Mouse (Mus musculus): Measurements from ENCODE around the gene Dnmt1. TPM values are rescaled to one million over a fixed set of nuclear protein-coding genes. Genes with fewer than 3 reads are reported as not detected.

The Dnmt1 gene
- polyA plus RNA-seq, 1 experiment = 45.0 TPM

GRCm38 (mm10) chr9:20898511-20899073 is 61.1 kb downstream of the Dnmt1 start, which contains the start of gene Eif3g:
Gene Eif3g, minus strand, starts transcription at chr9:20898623.
- TF ChIP-seq POLR2A (IDR thresholded peaks at IDR 0.05; ENCODE audit: borderline replicate concordance, insufficient read depth, low read length) = peak; percentile 65; the same call in 1 of the 2 replicates
- peak; percentile 90 for TF ChIP-seq CTCF (IDR thresholded peaks at IDR 0.05; ENCODE audit: borderline replicate concordance, insufficient read depth, low read depth, low read length)
- Histone ChIP-seq H3K27ac (ENCODE audit: insufficient read depth, low read length) (no peak within 1 kb of the TSS), H3K4me1 (ENCODE audit: control insufficient read depth, insufficient read depth, low read length) (peaks cover 8% of the 10 kb centered on the region), H3K4me3 (replicated peaks; ENCODE audit: insufficient read depth, low read depth, low read length) (peak within 1 kb of the TSS; percentile 78), H3K27me3 (ENCODE audit: control insufficient read depth, insufficient read depth, low read length) (no peaks in the 10 kb centered on the region)
- WGBS = 2% methylated on average over 34 of the region's 34 CpGs
- DNase-seq = peak; percentile 82 to 86

- no peak for TF ChIP-seq POLR2A (IDR thresholded peaks at IDR 0.05; ENCODE audit: borderline replicate concordance, insufficient read depth, low read length)
- no peak for TF ChIP-seq CTCF (IDR thresholded peaks at IDR 0.05; ENCODE audit: borderline replicate concordance, insufficient read depth, low read depth, low read length)
- WGBS = 5% methylated on average over 37 of the region's 39 CpGs
- Histone ChIP-seq H3K27me3 (ENCODE audit: control insufficient read depth, insufficient read depth, low read length) (no peaks in the 10 kb centered on the region), H3K4me3 (replicated peaks; ENCODE audit: insufficient read depth, low read depth, low read length) (peak overlapping the region; percentile 78), H3K4me1 (ENCODE audit: control insufficient read depth, insufficient read depth, low read length) (peaks cover 8% of the 10 kb centered on the region), H3K27ac (ENCODE audit: insufficient read depth, low read length) (no peak overlapping the region)
- no peak for DNase-seq
Observed at GRCm38 (mm10) chr9:20897736-20898510, 61.8 kb downstream of the Dnmt1 start.

GRCm38 (mm10) chr9:20895382-20895781 is 64.3 kb downstream of the Dnmt1 start:
- 93% methylated on average over 9 of the region's 9 CpGs for WGBS

GRCm38 (mm10) chr9:20894629-20895028 is 65.1 kb downstream of the Dnmt1 start:
- no peak overlapping the region for H3K4me3 ChIP-seq (replicated peaks; ENCODE audit: insufficient read depth, low read depth, low read length)
- no peaks in the 10 kb centered on the region for H3K27me3 ChIP-seq (ENCODE audit: control insufficient read depth, insufficient read depth, low read length)
- TF ChIP-seq POLR2A (IDR thresholded peaks at IDR 0.05; ENCODE audit: borderline replicate concordance, insufficient read depth, low read length) = no peak
- DNase-seq = no peak
- 89% methylated on average over 15 of the region's 15 CpGs for WGBS
- no peak overlapping the region for H3K27ac ChIP-seq (ENCODE audit: insufficient read depth, low read length)
- peaks cover 8% of the 10 kb centered on the region for H3K4me1 ChIP-seq (ENCODE audit: control insufficient read depth, insufficient read depth, low read length)

More at GRCm38 (mm10) chr9:20895382-20895781, 64.3 kb downstream of the Dnmt1 start:
- Histone ChIP-seq H3K27me3 (ENCODE audit: control insufficient read depth, insufficient read depth, low read length) (no peaks in the 10 kb centered on the region), H3K4me3 (replicated peaks; ENCODE audit: insufficient read depth, low read depth, low read length) (no peak overlapping the region), H3K27ac (ENCODE audit: insufficient read depth, low read length) (no peak overlapping the region), H3K4me1 (ENCODE audit: control insufficient read depth, insufficient read depth, low read length) (peaks cover 8% of the 10 kb centered on the region)
- TF ChIP-seq CTCF (IDR thresholded peaks at IDR 0.05; ENCODE audit: borderline replicate concordance, insufficient read depth, low read depth, low read length) = no peak
- no peak for TF ChIP-seq POLR2A (IDR thresholded peaks at IDR 0.05; ENCODE audit: borderline replicate concordance, insufficient read depth, low read length)
- DNase-seq = no peak

- no peak for DNase-seq
- H3K4me1 ChIP-seq (ENCODE audit: control insufficient read depth, insufficient read depth, low read length) = peaks cover 8% of the 10 kb centered on the region
- H3K27ac ChIP-seq (ENCODE audit: insufficient read depth, low read length) = no peak overlapping the region
- no peaks in the 10 kb centered on the region for H3K27me3 ChIP-seq (ENCODE audit: control insufficient read depth, insufficient read depth, low read length)
- 80% methylated on average over 13 of the region's 13 CpGs for WGBS
- TF ChIP-seq CTCF (IDR thresholded peaks at IDR 0.05; ENCODE audit: borderline replicate concordance, insufficient read depth, low read depth, low read length) = no peak
- TF ChIP-seq POLR2A (IDR thresholded peaks at IDR 0.05; ENCODE audit: borderline replicate concordance, insufficient read depth, low read length) = no peak
- H3K4me3 ChIP-seq (replicated peaks; ENCODE audit: insufficient read depth, low read depth, low read length) = no peak overlapping the region
Observed at GRCm38 (mm10) chr9:20893590-20894343, 65.9 kb downstream of the Dnmt1 start.

GRCm38 (mm10) chr9:20893069-20893468 is 66.6 kb downstream of the Dnmt1 start:
- 50% methylated on average over 5 of the region's 5 CpGs for WGBS
- Histone ChIP-seq H3K4me3 (replicated peaks; ENCODE audit: insufficient read depth, low read depth, low read length) (no peak overlapping the region), H3K27ac (ENCODE audit: insufficient read depth, low read length) (no peak overlapping the region), H3K4me1 (ENCODE audit: control insufficient read depth, insufficient read depth, low read length) (peaks cover 8% of the 10 kb centered on the region), H3K27me3 (ENCODE audit: control insufficient read depth, insufficient read depth, low read length) (no peaks in the 10 kb centered on the region)
- no peak for DNase-seq
- no peak for TF ChIP-seq CTCF (IDR thresholded peaks at IDR 0.05; ENCODE audit: borderline replicate concordance, insufficient read depth, low read depth, low read length)
- no peak for TF ChIP-seq POLR2A (IDR thresholded peaks at IDR 0.05; ENCODE audit: borderline replicate concordance, insufficient read depth, low read length)

GRCm38 (mm10) chr9:20892104-20892653 is 67.5 kb downstream of the Dnmt1 start:
- TF ChIP-seq POLR2A (IDR thresholded peaks at IDR 0.05; ENCODE audit: borderline replicate concordance, insufficient read depth, low read length) (no peak), CTCF (IDR thresholded peaks at IDR 0.05; ENCODE audit: borderline replicate concordance, insufficient read depth, low read depth, low read length) (no peak)
- WGBS = 62% methylated on average over 5 of the region's 5 CpGs
- H3K27ac ChIP-seq (ENCODE audit: insufficient read depth, low read length) = no peak overlapping the region

More at GRCm38 (mm10) chr9:20892104-20892653, 67.5 kb downstream of the Dnmt1 start:
- DNase-seq = no peak
- H3K27me3 ChIP-seq (ENCODE audit: control insufficient read depth, insufficient read depth, low read length) = no peaks in the 10 kb centered on the region
- no peak overlapping the region for H3K4me3 ChIP-seq (replicated peaks; ENCODE audit: insufficient read depth, low read depth, low read length)
- peaks cover 3% of the 10 kb centered on the region for H3K4me1 ChIP-seq (ENCODE audit: control insufficient read depth, insufficient read depth, low read length)

Data from cerebellum, adult 2 months (tissue).